Mouse (Mus musculus) forebrain, embryonic 14.5 days (tissue): ENCODE measurements around the gene Cacnb4. TPM values are rescaled to one million over a fixed set of nuclear protein-coding genes. Genes with fewer than 3 reads are reported as not detected.

Experiments
- ATAC-seq: fragments of 200-750 bp; cut with Nextera tagmentation; 2 replicates; pipeline ENCODE4 v1.8.0; 2017; ENCODE audit warnings: mild to moderate bottlenecking, moderate library complexity
- DNase-seq: peaks from one replicate; pipeline ENCODE4 v3.0.0-alpha.2; 2015; ENCODE audit warnings: low spot score
- H3K27ac ChIP-seq: fragments of 300-500 bp; sonication (generic); 2 replicates; pipeline ENCODE4 v1.5.1; 2014; ENCODE audit warnings: low read depth, mild to moderate bottlenecking, control low read depth, low read length, moderate library complexity
- H3K27me3 ChIP-seq: fragments of 300-500 bp; sonication (generic); replicated peaks from 2 replicates; pipeline ENCODE4 v1.6.1; 2014; ENCODE audit warnings: low read length, control low read depth, mixed read lengths; ENCODE audit not compliant: control insufficient read depth, insufficient read depth
- H3K36me3 ChIP-seq: fragments of 300-500 bp; sonication (generic); 2 replicates; pipeline ENCODE4 v1.6.1; 2014; ENCODE audit warnings: low read length, control low read depth; ENCODE audit not compliant: control insufficient read depth, insufficient read depth
- H3K4me1 ChIP-seq: fragments of 300-500 bp; sonication (generic); 2 replicates; pipeline ENCODE4 v1.6.1; 2014; ENCODE audit warnings: antibody characterized with exemption, low read length, control low read depth; ENCODE audit not compliant: control insufficient read depth, insufficient read depth
- H3K4me2 ChIP-seq: fragments of 300-500 bp; sonication (generic); 2 replicates; pipeline ENCODE4 v1.6.1; 2014; ENCODE audit warnings: mild to moderate bottlenecking, control low read depth, low read length
- H3K4me3 ChIP-seq: fragments of 300-500 bp; sonication (generic); 2 replicates; pipeline ENCODE4 v1.5.1; 2014; ENCODE audit warnings: low read depth, low read length, control low read depth
- H3K9ac ChIP-seq: fragments of 300-500 bp; sonication (generic); 2 replicates; pipeline ENCODE4 v1.6.1; 2014; ENCODE audit warnings: mild to moderate bottlenecking, low read length, control low read depth, moderate library complexity
- H3K9me3 ChIP-seq: fragments of 300-500 bp; sonication (generic); replicated peaks from 2 replicates; pipeline ENCODE4 v1.6.1; 2016; ENCODE audit warnings: low read length, control low read depth, mixed read lengths; ENCODE audit not compliant: control insufficient read depth
- WGBS: fragments of 180-500 bp; shearing (Covaris S2); extraction: QIAGEN DNeasy Blood & Tissue Kit; methylation state at CpG from one replicate; pipeline ENCODE4 v1.1.7; 2014; 5-methylcytosine and 5-hydroxymethylcytosine counted together
- polyA plus RNA-seq: library from polyadenylated mRNA; unstranded; fragments of >200 nt; fragmentation: Nextera tagmentation; extraction: Ambion mirVana; gene quantifications from 2 replicates; pipeline ENCODE4 v1.2.1, GENCODE M21; 2014

Gene Cacnb4
- polyA plus RNA-seq, 1 experiment from 2014 or later = 10.6 TPM

- ATAC-seq (no peak), DNase-seq (peak; percentile 41)
- Histone ChIP-seq H3K9me3 (no peaks in the 10 kb centered on the region), H3K4me1 (peaks cover 9% of the 10 kb centered on the region), H3K27me3 (no peaks in the 10 kb centered on the region), H3K4me2 (no peak overlapping the region), H3K4me3 (no peak overlapping the region), H3K27ac (no peak overlapping the region), H3K9ac (no peak overlapping the region), H3K36me3 (no peaks in the 10 kb centered on the region)
- WGBS = 63% methylated on average over 2 of the region's 2 CpGs
Measured at GRCm38 (mm10) chr2:52622616-52623015, 54.0 kb downstream of the Cacnb4 start.

- no peaks in the 10 kb centered on the region for H3K27me3 ChIP-seq
- H3K9me3 ChIP-seq = no peaks in the 10 kb centered on the region
- no peaks in the 10 kb centered on the region for H3K36me3 ChIP-seq
- H3K4me1 ChIP-seq = peaks cover 9% of the 10 kb centered on the region
- no peak overlapping the region for H3K4me2 ChIP-seq
- H3K9ac ChIP-seq = no peak overlapping the region
- H3K4me3 ChIP-seq = no peak overlapping the region
- no peak for DNase-seq
- 81% methylated on average over 17 of the region's 17 CpGs for WGBS
- no peak for ATAC-seq
- H3K27ac ChIP-seq = no peak overlapping the region
Measured at GRCm38 (mm10) chr2:52619406-52619974, 57.1 kb downstream of the Cacnb4 start.

GRCm38 (mm10) chr2:52618804-52619203 is 57.8 kb downstream of the Cacnb4 start:
- DNase-seq = no peak
- H3K36me3 ChIP-seq = no peaks in the 10 kb centered on the region
- no peaks in the 10 kb centered on the region for H3K27me3 ChIP-seq
- H3K4me1 ChIP-seq = peaks cover 5% of the 10 kb centered on the region
- H3K4me2 ChIP-seq = no peak overlapping the region
- H3K27ac ChIP-seq = no peak overlapping the region
- WGBS = 97% methylated on average over 2 of the region's 2 CpGs
- no peak for ATAC-seq
- H3K4me3 ChIP-seq = no peak overlapping the region
- H3K9me3 ChIP-seq = no peaks in the 10 kb centered on the region
- H3K9ac ChIP-seq = no peak overlapping the region

- WGBS = 75% methylated on average over 5 of the region's 5 CpGs
- Histone ChIP-seq H3K4me3 (no peak overlapping the region), H3K4me1 (no peaks in the 10 kb centered on the region), H3K9ac (no peak overlapping the region), H3K4me2 (no peak overlapping the region), H3K27ac (no peak overlapping the region), H3K36me3 (no peaks in the 10 kb centered on the region), H3K27me3 (no peaks in the 10 kb centered on the region), H3K9me3 (no peaks in the 10 kb centered on the region)
- DNase-seq = peak; percentile 40
- ATAC-seq = no peak
Measured at GRCm38 (mm10) chr2:52615429-52615828, 61.2 kb downstream of the Cacnb4 start.

GRCm38 (mm10) chr2:52613888-52614287 is 62.7 kb downstream of the Cacnb4 start:
- DNase-seq (no peak), ATAC-seq (no peak)
- Histone ChIP-seq H3K9me3 (no peaks in the 10 kb centered on the region), H3K27ac (no peak overlapping the region), H3K9ac (no peak overlapping the region), H3K4me3 (no peak overlapping the region), H3K4me1 (no peaks in the 10 kb centered on the region), H3K27me3 (no peaks in the 10 kb centered on the region), H3K36me3 (no peaks in the 10 kb centered on the region), H3K4me2 (no peak overlapping the region)
- 89% methylated on average over 4 of the region's 4 CpGs for WGBS

- Histone ChIP-seq H3K27me3 (no peaks in the 10 kb centered on the region), H3K9me3 (no peaks in the 10 kb centered on the region), H3K4me3 (no peak overlapping the region), H3K9ac (no peak overlapping the region), H3K27ac (no peak overlapping the region), H3K4me2 (no peak overlapping the region), H3K4me1 (0 out of 2 replicates have a peak, but pooled peaks cover 3% of the 10 kb centered on the region), H3K36me3 (no peaks in the 10 kb centered on the region)
- DNase-seq (no peak), ATAC-seq (no peak)
- 46% methylated on average over 1 of the region's 1 CpGs for WGBS
Measured at GRCm38 (mm10) chr2:52609486-52609885, 67.1 kb downstream of the Cacnb4 start.

- WGBS = 40% methylated on average over 5 of the region's 5 CpGs
- no peaks in the 10 kb centered on the region for H3K27me3 ChIP-seq
- H3K4me3 ChIP-seq = no peak overlapping the region
- DNase-seq (no peak), ATAC-seq (no peak)
- H3K36me3 ChIP-seq = no peaks in the 10 kb centered on the region
- H3K9ac ChIP-seq = no peak overlapping the region
- 0 out of 2 replicates have a peak, but pooled peaks cover 3% of the 10 kb centered on the region for H3K4me1 ChIP-seq
- H3K4me2 ChIP-seq = no peak overlapping the region
- H3K27ac ChIP-seq = no peak overlapping the region
- no peaks in the 10 kb centered on the region for H3K9me3 ChIP-seq
Measured at GRCm38 (mm10) chr2:52607857-52608485, 68.7 kb downstream of the Cacnb4 start.

GRCm38 (mm10) chr2:52606331-52606730 is 70.3 kb downstream of the Cacnb4 start:
- 0 out of 2 replicates have a peak, but pooled peaks cover 3% of the 10 kb centered on the region for H3K4me1 ChIP-seq
- H3K36me3 ChIP-seq = no peaks in the 10 kb centered on the region
- no peaks in the 10 kb centered on the region for H3K27me3 ChIP-seq
- H3K9me3 ChIP-seq = no peaks in the 10 kb centered on the region
- 93% methylated on average over 4 of the region's 4 CpGs for WGBS
- no peak overlapping the region for H3K4me3 ChIP-seq
- ATAC-seq (no peak), DNase-seq (no peak)
- H3K27ac ChIP-seq = no peak overlapping the region
- no peak overlapping the region for H3K9ac ChIP-seq
- H3K4me2 ChIP-seq = no peak overlapping the region

GRCm38 (mm10) chr2:52605321-52605720 is 71.3 kb downstream of the Cacnb4 start:
- no peak overlapping the region for H3K27ac ChIP-seq
- H3K4me2 ChIP-seq = no peak overlapping the region
- no peaks in the 10 kb centered on the region for H3K9me3 ChIP-seq
- peak; percentile 71; the same call in 1 of the 2 replicates for ATAC-seq
- no peaks in the 10 kb centered on the region for H3K36me3 ChIP-seq
- no peak overlapping the region for H3K4me3 ChIP-seq
- WGBS = 15% methylated on average over 4 of the region's 4 CpGs
- peak; percentile 81 for DNase-seq
- H3K9ac ChIP-seq = no peak overlapping the region
- 0 out of 2 replicates have a peak, but pooled peaks cover 3% of the 10 kb centered on the region for H3K4me1 ChIP-seq
- H3K27me3 ChIP-seq = no peaks in the 10 kb centered on the region
